Mouse (Mus musculus): ENCODE results near the gene Ddx1. TPM values are rescaled to one million over a fixed set of nuclear protein-coding genes. Genes with fewer than 3 reads are reported as not detected.
"Not testable (repeated sequence)": the region's sequence is repeated elsewhere in the genome, so short reads cannot be mapped to it uniquely, and the experiment has no call there.

Gene Ddx1
- polyA plus RNA-seq, 3 experiments from 2014 or later, result 80.0 to 127 (median 81.4) TPM

DNA sequence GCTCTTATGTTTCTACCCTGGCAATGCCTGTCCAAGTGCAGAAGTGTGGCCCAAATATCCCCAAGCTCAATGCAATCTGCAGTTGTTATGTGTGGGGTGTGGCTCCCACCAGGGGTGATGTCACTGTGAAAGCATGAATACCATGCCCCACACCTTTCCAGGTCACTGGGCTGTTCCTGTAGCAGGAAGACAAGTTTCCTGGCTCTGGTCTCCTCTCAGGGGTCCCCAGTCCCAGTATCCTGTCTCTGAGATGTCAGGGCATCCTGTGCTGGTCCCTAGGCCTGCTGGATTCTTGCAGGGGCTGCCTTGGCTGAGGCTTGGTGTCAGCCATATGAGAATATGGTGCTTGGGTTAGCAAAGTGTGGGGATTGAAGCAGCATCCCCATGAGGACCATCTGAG is 46.7 kb downstream of the Ddx1 start:
- ATAC-seq, result no peak

DNA sequence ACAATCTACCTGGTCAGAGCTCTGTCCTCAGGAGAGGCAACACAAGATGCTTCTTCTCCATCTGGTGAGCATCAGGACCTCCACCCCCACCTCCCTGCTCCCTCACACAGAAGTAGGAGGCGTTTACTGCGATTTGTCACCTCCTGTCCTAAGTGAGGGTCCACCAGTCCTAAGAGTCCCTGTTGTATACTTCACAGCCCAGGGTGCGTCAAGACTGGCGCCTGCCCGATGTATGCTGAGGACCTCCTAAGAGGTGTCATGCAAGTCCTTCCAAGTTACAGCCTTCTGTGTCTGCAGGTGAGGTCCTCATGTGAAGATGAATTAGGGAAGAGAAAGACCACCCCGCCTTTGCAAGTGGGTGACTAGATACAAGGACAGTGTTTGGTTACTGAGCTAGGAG is 48.4 kb downstream of the Ddx1 start:
- ATAC-seq, result no peak

DNA sequence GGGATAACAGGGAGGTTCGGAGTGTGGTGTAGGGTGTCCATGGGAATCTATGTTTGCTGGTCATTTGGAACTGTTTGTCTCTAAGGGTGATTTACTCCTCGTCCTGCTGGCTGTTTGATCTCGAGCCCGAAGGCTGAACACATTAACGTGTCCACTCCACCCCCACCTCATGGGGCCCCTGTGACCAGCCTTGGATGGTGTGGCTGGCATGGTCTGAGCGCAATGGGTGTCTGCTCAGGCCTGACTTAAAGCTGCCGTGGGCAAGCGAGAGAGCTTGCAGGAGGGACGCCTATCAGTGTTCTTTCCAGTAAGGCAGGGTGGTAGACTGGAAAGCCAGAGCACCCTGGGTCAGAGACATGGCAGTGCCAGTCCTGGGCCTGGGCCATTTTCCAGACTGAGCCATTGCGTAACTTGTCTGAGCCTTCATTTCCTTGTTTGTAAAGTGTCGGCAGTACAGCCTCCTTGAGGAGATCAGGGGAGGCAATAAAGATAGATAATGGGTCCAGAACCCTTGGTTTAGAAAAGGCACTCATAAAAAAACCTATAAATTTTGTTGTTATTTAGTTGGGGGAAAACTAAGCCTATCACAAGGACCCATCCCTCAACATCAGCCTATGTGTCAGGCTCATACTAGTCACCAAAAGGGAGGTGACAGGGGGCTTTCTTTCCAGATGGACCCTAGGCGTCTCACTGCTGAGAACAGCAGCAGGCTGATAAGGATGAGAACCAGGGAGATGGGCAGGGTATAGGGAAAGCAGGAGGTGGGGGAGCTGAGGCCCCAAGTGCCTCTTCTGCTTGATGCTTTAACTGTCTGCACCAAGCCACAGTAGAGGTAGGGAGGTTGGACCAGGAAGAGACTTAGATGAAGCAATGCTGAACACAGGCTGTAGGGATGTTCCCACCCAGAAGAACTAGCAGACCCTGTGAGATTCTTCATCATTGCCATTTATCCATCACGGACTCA is 49.4 kb downstream of the Ddx1 start:
- no peak for ATAC-seq

- no peak for ATAC-seq
These were observed 50.9 kb downstream of the Ddx1 start for GRCm38 (mm10) chr12:13198157-13198556.

DNA sequence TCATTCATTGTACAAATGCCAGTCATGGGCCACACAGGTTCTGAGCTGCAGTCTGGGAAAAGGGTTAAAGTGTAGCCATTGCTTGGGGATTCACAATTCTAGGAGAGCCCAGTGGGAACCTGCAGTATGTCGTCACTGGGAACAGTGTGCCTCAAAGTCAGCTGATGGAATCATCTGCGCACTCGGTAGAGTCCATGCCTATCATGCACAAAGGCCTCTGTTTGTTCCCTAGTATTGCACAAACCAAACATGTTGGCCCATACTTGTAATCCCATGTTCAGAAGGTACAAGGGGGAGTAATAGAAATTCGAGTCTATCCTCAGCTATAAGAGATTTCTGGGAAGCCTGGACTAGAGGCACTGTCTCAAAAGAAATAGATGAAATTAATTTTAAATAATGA is 52.9 kb downstream of the Ddx1 start:
- no peak for ATAC-seq

- ATAC-seq, result no peak
These were observed 53.5 kb downstream of the Ddx1 start for GRCm38 (mm10) chr12:13195506-13195905.

DNA sequence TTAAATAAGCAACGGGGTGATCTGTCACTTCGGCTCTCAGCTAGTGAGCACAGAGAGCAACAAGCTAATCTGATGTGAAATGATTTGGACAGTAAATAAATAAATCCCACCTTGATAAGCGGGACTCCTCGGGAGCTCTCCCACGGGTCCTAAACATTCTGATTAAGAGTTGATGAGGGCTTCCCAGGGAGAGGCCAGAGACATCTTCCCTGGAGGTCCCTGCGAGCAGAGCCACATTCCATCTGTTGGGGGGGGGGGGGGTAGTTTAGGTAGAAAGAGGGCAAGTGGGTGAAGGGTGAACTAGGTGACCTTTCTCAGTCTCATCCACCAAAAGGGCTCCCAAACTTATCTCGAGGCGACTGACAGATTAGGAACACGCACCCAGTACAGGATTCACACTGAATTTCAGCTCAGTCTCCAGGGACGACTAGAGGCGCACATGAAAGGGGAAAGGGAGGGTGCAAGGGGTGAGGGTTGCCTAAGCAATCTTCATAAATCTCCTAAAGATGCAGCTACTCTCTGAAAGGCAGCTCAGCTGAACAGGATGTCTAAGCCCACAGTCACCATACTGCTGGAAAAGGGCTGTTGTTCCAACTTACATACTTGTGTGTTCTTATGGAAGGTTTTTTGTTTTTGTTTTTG is 60.8 kb downstream of the Ddx1 start:
- ATAC-seq, result no peak

GRCm38 (mm10) chr12:13186209-13186608 is 62.8 kb downstream of the Ddx1 start:
- no peak for ATAC-seq

GRCm38 (mm10) chr12:13184873-13185361 is 64.1 kb downstream of the Ddx1 start:
- no peak for ATAC-seq

GRCm38 (mm10) chr12:13184136-13184535 is 64.9 kb downstream of the Ddx1 start:
- ATAC-seq, result not testable (repeated sequence)

GRCm38 (mm10) chr12:13182220-13182619 is 66.8 kb downstream of the Ddx1 start:
- no peak for ATAC-seq

DNA sequence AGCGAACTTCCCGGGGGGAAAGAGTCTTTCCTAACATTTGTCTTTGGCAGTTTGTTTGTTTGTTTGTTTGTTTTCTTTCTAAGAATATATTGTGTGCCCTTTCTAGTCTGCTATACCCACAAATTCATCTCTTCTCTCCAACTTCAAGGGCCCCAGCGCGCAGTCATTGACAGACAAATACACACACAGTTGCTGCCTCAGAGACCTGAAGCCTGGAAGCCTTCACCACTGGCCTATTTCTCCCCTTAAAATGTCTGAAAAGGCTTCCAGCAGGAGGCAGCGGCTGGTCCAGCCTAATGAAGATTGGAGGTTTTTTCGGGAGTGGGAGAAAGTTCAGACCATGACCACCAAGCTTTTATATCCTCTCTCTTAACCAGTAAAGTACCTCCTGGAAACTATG is 67.3 kb downstream of the Ddx1 start:
- ATAC-seq, result no peak

DNA sequence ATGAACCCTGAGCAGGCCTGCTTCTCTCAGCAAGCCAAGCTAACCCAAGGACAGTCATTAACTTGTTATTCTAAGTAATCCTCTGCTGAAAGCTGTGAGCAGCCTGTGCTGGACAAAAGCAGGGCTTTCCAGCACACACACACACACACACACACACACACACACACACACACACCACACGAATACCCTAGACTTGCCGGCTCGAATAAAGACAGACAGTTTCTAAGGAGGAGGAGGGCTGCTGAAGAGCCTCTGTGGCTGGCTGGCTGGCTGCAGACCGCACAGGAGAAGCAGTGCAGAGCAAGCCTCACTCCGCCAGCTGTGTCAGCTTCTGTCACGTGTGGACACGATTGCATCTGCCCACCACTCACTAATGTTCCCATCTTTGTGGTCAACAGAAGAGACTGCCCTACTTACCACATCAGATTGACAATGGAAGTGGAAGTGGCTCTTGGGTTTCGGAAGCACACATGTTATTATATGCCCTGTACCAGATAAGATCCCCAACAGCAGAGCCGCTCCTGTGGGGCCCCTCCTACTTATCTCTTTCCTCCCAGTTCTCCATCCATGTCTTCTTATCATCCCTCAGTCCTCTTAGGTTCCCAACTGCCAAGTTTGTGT is 68.2 kb downstream of the Ddx1 start:
- no peak for ATAC-seq

DNA sequence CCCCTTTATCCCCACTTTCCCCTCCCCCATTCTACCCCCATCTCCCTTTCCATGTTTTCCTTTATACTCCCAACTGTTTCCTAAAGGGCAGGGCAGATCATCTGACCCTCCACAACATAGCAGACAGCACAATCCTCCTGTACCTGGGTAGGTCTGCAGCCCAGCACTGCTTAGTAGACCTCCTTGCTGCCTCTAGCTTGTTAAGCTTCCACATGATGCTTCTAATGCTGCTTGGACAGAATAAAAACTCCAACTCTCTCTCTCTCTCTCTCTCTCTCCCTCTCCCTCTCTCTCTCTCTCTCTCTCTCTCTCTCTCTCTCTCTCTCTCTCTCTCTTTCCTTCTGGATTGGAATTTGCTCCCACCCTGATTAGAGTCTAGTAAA is 68.7 kb downstream of the Ddx1 start:
- no peak for ATAC-seq

DNA sequence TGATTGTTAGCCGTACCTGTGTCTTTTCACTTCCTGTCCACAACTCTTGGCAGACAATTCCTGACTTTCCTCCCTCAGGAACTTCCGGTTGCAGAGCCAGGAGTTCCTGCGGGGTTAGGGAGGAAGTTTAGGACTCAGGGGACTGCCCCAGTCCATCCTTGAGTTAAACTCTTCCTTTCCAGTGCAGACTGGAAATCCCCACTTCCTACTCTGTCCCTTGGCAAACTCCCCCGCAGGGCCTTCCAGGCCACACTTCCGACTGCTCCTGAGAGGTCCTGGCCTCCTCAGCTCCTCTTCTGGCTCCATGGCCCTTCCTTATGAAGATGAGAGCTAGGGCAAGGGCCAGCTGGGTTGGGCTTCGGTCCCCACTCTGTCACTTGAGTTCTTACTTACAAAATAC is 71.4 kb downstream of the Ddx1 start:
- ATAC-seq, result no peak

- no peak for ATAC-seq
These were observed 72.1 kb downstream of the Ddx1 start for GRCm38 (mm10) chr12:13176927-13177326.

GRCm38 (mm10) chr12:13176136-13176535 is 72.9 kb downstream of the Ddx1 start:
- ATAC-seq, result no peak

DNA sequence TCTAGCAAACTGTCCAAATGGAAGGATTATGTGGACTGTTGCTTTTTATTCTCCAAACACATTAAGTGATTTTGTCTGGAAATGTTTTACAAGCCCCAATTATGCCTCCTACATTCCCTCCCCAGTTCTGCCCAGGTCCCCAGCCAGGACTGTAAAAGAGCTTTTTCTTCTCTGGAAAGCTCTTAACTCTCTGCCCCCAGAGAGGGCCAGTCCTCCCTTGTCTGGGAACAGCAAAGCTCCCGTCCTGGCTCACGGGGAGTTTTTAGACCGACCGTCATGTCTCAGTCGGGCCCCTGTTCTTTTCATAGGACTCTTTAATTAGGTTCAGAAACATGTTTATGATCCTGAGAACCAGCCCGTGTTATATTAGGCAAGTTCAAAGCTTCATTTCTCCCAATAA is 75.0 kb downstream of the Ddx1 start:
- ATAC-seq, result no peak

DNA sequence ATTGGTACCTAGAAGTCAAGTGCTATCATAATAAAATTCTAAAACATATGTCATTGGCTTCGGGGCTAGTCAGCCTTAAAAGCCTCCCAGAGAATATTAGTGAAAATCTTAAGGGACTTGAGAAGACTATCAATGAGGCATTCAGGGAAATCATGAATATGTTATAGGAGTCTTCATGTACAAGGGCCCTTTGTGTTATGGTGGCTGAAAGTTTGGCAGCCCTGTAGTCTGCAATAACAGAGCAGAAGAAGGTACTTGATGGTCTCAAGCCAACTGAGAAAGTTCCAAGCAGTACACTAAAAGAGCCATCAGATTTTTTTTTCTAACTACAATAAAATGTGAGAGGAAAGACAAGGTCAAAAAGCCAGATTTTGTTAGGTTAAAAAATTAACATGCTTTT is 80.9 kb downstream of the Ddx1 start:
- ATAC-seq, result no peak

DNA sequence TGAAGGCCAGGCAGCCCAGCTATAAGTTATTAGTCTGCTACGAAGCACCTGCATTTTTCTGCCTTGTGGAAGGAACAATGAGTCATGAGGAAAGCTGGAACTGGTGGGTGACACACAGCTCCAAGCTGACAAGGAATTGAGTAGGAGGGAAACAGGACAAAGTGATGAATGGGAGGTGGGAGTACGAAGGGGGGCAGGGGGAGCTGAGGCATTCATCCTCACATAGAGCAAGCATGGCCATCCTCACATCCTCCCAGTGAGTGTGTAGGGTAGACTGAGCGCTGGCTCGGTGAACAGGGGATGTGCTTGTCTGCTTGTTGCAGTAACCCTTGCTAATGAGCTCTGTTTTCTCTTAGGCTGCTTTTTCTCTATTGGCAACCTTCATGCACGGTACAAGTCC is 81.9 kb downstream of the Ddx1 start:
- ATAC-seq, result no peak
